Mouse (Mus musculus) embryo, embryonic 10 days (tissue): Measurements from ENCODE around the gene Cenpp.

Source experiments
- DNase-seq: peaks from one replicate; pipeline ENCODE4 v3.0.0-alpha.2; 2015; ENCODE audit warnings: low spot score

The Cenpp gene

DNA sequence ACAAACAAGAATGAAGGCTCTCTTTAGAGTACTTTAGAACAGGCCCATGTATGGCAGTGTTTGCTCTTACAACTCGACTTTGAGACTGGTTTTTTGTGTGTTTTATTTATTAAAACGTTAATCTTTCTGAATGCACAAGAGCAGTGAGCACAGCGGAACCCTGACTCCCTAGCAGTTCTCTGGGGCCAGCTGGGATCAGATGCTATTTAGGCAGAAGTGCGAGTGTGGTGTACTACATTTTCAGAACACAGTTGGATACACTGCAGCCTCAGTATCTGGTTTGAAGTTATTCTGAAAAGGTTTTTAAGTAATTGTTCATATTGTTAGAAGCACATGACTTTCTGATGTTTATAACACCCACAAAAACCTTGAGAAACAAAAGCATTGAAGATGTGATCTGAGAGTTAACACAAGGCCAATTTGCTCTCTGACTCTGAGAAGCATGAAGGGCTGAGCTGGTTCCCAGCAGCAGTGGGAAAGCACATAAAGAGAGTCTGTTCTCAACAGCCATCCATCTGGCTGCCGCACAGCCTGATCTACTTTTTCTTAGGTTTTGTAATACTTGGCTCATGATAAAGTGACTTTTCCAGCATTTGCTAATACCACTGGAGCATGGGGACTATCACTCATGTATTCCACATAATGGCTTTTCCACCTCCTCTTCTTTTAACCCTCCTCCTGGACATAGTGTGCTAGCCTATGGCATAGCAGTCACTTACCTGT, 191.7 kb downstream of the Cenpp start:
- no peak for DNase-seq

DNA sequence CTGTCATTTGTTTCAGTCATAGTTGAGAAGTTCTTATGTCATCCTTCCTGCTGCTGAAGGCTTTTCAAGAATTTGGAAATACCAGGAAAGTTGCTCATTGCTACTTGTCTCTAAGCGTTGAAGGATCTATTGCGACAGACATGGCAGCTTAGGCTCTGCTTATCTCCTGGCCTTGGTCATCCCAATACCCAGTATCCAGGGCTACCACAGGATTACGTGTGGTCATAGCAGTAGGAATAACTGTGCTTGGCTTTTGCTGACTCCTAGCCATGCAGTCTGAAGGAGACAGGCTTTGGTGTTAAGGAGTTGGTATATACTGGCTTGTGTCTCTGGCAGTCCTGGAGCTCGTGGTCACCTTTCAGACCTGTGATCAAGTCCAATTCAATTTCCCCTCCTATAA, 192.3 kb downstream of the Cenpp start:
- DNase-seq: no peak

DNA sequence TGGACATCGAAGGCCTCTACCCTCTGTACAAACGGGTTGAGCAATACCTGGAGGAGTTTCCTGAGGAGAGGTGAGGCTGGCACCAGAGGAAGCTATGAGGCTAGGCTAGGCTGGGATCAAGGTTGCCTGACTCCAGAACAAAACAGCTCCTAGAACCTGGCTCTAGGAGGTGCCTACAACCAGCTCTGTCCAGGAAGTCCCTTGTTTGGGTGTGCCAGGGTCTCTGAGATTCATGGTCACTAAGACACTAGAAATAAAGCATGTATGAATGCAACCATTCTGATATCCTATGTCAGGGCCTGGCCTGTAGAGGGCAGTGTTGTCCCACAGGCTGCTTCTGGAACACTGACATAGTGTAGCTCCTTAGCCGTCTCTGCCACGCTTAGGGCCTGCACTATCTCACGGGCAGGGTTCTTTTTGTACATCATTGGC, 203.3 kb downstream of the Cenpp start:
- DNase-seq: peak; percentile 90

DNA sequence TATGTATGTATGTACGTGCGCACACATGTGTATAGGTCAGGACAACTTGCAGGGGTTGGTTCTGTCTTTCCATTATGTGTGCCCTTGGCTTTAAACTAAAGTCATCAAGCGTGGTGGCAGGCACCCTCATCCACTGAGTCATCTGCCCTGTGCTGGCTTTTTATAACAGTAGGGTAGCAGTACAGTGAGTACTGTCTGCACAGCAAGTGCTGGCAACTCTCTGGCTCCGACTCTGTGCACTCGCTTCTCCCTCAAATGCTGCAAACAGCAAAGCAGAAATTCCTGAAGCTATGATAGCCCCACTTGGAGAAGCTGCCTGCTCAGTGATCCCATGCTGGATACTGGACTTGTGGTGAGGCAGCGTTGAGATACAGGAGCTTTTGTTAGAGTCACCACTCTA, 208.1 kb downstream of the Cenpp start:
- no peak for DNase-seq

DNA sequence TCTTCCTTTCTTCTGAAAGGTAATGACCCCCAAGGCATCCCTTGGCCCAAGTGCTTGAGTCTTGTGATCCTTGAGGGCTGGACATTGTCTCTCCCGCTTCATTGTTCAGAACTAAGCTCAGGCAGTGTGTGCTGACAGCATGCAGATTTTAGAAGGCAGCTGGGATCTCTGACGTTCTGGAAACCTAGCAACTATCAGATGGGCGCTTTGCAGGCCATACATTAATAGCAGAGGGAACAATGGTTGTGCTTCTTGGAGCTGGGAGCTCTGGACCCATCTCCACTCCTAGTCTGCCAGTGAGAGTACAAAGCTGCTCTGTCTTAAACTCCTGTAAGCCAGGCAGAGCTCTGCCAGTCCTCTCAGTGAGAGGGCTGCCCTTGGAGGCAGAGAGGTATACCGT, 216.4 kb downstream of the Cenpp start:
- no peak for DNase-seq

DNA sequence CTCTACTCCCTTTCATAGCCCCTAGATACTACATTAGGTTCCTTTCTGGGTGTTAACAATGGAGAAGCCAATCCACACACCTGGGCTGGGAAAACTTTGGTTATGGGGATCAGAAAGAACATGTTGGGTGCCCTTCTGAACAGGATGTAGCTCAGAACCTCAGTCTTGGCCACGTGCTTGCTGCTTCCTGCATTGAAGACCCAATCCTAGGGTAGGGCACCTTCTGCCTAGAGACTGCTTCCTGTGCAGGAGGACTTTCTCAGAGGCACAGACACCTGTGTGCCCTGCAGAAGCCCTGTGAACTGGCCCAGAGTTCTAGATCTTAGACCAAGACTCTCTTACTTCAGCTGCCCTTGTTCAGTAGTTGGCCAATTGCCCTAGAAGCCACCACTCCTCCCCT, 216.8 kb downstream of the Cenpp start:
- no peak for DNase-seq

DNA sequence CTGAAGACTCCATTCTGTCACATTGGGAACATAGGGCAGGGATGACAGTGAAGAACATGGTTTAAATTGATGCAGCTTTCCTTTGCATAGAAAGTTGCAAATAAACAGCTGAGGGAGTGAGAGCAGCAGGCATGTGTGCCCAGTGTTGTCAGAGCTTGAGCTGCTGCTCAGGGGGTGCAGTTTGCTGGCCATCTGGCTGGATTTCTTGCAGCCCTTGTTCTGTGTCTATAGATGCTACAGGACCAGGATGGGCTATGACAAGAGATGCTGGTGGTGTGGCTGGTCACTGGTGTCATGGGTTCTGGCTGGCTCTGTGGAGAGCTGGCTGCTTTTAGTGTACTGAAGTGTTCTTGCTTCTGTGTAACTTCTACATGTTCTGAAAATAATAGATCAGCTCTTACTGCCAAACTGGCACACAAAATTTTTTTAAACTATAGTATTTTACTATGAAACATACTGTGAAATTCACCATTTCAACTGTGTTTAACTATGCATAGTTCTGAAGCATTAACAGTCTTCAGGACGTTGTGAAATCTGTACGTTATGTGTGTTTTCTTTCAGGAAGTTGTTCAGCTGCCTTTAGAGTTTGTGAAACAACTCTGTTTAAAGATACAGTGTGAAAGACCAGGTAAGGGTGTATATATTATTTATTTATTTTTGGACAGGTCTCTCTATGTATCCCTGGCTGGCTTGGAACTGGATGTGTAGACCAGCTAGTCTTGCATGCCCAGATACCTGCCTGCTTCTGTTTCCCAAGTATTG, 219.1 kb downstream of the Cenpp start:
- no peak for DNase-seq

DNA sequence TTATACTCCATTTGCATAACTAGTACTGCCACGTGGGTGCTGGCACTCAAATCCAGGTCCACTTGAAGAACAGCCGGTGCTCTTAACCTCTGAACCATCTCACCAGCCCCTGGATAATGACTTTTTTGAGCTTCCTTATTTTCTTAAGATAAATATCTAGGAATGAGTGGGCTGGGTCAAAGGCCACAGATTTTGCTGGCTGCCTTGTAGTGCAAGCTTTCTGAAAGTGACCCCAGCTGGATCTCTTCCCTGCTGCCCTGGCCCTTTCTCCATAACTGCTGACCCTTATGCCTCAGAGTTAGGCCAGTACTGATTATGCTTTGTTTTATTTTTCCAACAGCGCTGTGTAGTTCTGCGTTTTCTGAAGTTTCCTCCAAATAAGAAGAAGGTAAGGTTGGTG, 222.1 kb downstream of the Cenpp start:
- no peak for DNase-seq

DNA sequence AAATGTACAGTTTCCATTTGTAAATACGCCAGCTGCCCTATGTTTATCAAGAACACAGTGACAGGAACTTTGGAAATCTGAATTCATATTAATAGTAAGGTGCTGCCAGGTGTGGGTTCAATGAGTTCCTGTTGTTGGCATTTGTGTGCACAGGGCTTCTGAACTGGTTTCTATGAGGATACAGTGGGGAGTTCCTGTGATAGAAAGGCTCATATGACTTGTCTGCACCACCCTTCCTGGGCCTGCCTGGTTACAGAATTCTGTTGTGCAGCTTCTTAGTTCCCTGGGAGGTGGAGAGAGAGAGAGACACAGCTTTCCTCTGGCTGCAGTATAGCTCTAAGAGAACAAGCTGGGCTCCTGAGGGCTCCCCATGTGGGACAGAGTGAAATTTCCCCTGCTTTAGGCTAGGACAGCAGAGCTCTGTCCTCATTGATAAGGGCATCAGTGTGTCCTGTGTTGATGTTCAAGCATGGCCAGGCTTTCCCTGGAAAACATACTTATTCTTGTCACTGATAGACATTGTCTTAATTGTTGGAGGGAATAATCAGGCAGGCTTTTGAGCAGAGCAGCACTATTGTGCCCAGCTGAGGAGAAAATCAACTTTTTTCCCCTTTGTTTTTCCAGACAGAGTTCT, 224.4 kb downstream of the Cenpp start:
- DNase-seq: no peak

DNA sequence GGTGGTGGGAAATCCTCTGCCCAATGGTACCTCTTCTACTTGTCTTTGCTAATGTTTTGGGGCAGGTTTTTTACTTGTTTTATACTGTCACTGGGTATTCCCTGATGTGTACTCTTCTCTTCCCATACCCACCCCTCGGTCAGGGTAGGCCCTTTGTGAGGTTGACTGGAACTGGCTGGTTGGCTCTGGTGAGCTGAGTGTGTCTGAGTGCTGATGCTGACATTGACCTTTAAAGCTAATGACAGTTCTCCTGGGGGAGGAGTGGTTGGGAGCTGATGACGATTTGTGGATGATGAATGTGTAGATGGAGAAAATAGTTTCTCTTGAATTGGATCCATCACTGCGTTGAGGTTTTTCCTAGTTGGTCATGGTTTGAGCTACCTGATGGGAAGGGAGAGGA, 225.8 kb downstream of the Cenpp start:
- DNase-seq: no peak

DNA sequence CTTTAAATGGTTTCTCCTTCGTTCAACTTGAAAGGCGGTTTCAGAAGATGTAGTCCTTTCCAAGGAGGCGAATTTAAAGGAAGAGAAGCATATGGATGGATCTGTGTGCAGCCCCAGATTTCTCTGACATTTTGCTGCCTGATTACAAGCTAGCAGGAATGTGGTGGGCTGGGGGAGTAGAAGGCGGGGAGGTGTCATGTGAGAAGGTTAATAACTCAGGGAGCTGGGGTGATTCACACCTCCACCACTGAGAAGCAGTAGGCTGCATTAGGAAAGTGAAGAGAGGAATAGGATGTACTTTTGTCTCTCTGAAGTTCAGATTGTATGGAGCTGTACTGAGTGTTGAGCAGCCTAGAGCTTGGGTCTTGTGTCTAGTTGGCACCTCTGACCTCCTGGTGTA, 230.6 kb downstream of the Cenpp start:
- no peak for DNase-seq

DNA sequence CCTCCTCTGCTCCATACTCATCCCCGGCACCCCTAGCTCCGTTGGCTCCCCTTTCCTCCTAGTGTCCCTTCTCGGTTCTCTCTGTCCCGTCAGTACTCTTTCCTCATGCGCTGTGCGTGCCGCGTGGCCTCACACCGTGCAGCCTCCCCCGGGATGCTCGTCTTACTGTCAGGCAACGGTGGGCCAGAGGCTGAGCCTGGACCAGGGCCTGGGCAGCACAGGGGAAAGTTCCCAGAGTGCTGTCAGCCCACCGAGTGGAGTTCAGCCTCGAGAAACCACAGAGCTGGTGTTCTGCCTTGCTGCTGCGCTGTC, 231.0 kb downstream of the Cenpp start:
- DNase-seq: peak; percentile 37

DNA sequence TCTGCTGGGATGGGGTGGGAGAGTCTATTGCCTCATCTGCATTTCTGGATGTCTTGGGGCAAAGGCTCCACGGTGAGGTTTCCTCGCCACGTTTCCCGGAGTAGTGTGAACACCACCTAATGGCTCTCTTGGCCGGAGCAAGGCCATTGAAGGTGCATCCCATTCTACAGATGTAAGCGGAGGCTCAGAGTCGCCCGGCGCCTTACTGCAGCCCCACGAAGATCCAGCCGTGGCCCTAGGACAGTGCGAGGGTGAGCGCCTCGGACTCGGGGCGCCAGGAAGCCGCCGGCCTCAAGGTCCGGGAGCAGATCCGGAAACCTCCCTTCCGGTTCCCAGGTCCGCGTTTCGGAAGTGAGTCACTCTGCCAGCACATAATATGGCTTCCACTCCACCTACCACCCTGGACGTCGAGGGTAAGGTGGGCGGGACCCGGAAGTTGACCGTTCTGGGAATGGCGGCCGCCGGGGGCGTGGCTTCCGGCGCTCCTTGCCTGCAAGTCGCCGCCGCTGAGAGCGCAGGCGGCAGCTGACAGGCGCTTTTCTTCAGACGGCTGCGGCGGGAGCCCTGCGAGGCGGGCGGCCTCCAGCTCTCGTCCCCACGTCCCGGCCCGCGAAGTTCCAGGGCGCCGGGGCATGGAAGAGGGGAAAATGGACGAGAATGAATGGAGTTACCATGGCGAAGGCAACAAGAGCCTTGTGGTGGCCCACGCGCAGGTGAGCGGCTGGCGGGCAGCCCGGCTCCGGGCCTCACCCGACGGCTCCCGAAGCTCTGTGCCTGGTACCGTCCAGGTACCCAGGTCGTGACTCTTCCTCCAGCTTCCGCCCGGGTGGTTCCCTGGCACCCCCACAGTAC, 231.6 kb downstream of the Cenpp start, which contains the start of gene Ippk:
Gene Ippk, plus strand, starts transcription at position 496 of the 852 bp plus-strand sequence.
- peak; percentile 98 for DNase-seq
